Mouse (Mus musculus) frontal cortex, postnatal 36 days (tissue): ENCODE results near the gene Smarcb1.

ENCODE experiments used
- DNase-seq, 2 experiments: peaks; one replicate each; pipeline ENCODE4 v3.0.0; 2022; ENCODE audit warnings: low spot score in 2 of 2

Gene Smarcb1

DNA sequence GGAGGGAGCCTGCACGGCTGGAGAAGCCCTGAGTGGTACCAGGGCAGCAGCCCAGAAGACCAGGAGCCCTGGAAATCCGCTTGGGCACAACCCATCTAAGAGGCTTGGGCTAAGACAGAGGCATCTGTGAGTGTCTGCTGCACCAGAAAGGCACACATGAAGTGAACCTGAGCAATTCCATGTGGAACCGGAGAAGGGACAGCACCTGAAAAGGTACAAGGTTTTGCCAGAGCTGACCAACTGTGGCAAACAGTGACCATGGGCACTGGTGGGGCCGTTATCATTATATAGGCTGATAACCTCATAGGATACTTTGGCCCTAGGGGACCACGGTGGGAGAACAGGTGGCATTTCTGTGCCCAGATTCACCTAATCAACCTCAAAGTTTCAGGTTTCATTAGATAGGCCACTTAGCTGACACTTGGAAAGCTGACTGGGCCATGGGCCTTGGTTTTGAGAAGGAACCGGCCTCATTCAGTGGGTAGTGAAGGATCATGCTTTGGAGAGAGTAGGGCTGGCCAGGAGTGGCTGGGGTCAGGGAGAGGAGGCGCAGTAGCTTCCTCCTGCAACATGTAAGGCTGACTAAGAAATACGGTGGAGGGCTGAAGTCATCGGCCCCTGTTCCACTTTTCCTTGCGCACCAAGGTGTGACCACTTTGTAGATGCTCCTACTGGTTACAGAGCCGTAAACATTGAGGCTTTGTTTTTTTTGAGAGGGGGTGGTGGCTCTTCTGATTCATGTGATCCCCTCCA, 65.1 kb downstream of the Smarcb1 start:
- DNase-seq: no peak

GRCm38 (mm10) chr10:75855416-75855981, 65.9 kb downstream of the Smarcb1 start:
- no peak for DNase-seq

- DNase-seq: no peak
Measured at GRCm38 (mm10) chr10:75854791-75855190, 66.6 kb downstream of the Smarcb1 start.

DNA sequence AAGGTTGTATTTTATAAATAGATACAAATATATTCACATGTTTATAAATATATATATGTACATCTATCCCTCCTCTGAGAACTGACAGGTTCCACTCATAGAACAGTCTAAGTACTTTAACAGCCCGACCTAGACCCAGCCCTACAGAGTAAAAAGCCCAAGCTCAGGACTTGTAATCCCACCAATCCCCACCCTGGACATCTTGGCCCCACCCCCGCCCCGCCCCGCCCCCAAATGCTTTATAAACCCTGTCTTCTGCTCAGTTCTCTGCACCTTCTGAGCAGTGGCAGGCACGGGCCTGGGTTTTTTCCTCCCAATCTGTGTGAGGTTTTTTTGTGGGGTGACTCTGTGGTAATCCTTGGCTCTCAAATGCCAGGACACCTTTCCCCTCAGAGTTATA, 67.3 kb downstream of the Smarcb1 start:
- DNase-seq: no peak

DNA sequence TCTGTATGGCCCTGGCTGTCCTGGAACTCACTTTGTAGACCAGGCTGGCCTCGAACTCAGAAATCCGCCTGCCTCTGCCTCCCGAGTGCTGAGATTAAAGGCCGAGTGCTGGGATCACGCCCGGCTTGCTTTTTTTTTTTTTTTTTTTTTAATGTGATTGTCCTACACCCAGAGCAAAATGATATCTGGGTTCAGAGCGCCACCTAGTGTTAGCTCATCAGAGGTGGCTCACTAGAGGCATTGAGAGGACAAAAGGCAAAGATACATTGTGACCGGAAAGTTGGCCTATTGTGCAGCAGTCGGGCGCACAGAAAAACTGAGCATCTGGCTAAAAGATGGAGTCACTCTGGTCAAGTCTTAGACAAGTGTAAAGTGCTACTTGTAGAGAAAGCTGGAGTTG, 68.0 kb downstream of the Smarcb1 start:
- peak; percentile 79 to 87 for DNase-seq

DNA sequence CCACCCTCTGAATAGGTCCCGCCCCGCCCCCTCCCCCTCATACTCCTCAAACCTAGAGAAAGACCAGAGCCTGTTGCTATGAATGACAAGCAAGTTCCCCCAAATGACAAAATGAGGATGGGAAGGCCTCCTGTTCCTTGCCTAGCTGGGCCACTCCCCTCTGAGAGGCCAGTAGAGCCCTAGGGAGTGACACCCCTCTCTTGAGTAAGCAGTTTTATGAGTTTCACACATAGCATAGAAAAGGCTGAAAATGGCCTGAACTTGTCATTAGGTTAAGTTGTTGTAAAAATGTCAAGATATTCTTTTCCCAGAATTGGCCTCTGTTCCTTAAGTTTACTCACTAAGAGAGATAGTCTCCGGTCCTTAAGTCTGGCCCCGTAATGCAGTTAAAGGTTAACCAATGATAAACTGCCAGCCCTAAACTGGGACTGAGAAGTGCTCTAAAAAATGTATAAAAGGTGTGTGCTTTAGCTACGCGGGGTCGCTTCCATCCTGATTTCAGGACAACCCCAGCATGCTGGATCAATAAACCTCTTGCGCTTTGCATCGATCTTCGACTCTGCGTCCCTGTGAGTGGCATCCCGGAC, 68.8 kb downstream of the Smarcb1 start:
- DNase-seq: no peak

DNA sequence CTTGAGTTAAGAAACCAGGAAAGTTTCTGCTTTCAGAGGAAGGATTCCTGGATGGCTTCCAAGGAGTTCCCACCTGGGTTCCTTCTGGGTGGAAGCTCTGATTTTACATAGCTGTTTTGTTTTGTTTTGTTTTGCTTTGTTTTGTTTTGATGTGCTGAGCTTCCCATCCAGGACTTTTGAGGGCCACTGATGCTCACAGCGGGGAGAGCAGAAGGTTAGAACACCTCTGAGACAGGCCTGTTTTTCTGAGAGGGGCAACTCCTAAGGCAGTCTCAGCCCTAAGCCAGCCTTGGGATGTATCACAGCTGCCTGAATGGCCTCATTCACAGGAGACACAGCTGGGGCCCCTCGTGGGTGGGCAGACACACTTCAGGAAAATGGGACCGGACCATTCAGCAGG, 69.7 kb downstream of the Smarcb1 start:
- DNase-seq: no peak

- DNase-seq: no peak
Measured at GRCm38 (mm10) chr10:75851076-75851475, 70.3 kb downstream of the Smarcb1 start.

DNA sequence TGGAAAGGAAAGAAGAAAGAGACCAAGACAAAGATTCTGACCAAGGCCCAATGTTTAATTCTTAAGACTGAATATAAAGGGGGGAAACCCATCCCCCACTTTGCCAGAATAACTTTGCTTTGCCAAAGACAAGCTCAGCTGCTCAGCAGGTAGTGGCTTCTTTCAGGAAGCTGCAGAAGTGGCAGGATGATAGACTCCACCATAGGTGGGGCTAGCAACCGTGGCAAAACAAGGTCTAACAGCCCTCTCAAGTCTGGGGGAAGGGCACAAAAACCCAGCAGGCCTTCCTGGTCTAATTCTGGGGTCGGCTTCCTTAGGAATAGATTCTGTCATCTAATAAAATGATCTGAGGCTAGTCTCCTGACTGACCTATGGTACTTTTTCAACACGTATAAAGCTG, 73.0 kb downstream of the Smarcb1 start:
- no peak for DNase-seq
